Mouse (Mus musculus) embryonic facial prominence, embryonic 13.5 days (tissue): ENCODE data around the gene Ptgr1. TPM values are rescaled to one million over a fixed set of nuclear protein-coding genes. Genes with fewer than 3 reads are reported as not detected.

Experiments used
- ATAC-seq: fragments of 200-750 bp; cut with Nextera tagmentation; 2 replicates; pipeline ENCODE4 v1.8.0; 2017; ENCODE audit warnings: low read depth; ENCODE audit not compliant: insufficient number of reproducible peaks, insufficient read depth, low FRiP score, low TSS enrichment
- H3K27ac ChIP-seq: fragments of 300-500 bp; sonication (generic); 2 replicates; pipeline ENCODE4 v1.5.1; 2015; ENCODE audit warnings: moderate library complexity, mild to moderate bottlenecking, inconsistent platforms
- H3K27me3 ChIP-seq: fragments of 300-500 bp; sonication (generic); 2 replicates; pipeline ENCODE4 v1.6.1; 2015; ENCODE audit warnings: mild to moderate bottlenecking, inconsistent platforms
- H3K36me3 ChIP-seq: fragments of 300-500 bp; sonication (generic); 2 replicates; pipeline ENCODE4 v1.6.1; 2015; ENCODE audit warnings: mild to moderate bottlenecking, inconsistent platforms
- H3K4me1 ChIP-seq: fragments of 300-500 bp; sonication (generic); 2 replicates; pipeline ENCODE4 v1.6.1; 2015; ENCODE audit warnings: inconsistent platforms
- H3K4me2 ChIP-seq: fragments of 300-500 bp; sonication (generic); 2 replicates; pipeline ENCODE4 v1.6.1; 2015; ENCODE audit warnings: moderate library complexity, mild to moderate bottlenecking, inconsistent platforms
- H3K4me3 ChIP-seq: fragments of 300-500 bp; sonication (generic); 2 replicates; pipeline ENCODE4 v1.5.1; 2015; ENCODE audit warnings: mild to moderate bottlenecking, inconsistent platforms
- H3K9ac ChIP-seq: fragments of 300-500 bp; sonication (generic); 2 replicates; pipeline ENCODE4 v1.6.1; 2015; ENCODE audit warnings: mild to moderate bottlenecking, inconsistent platforms
- H3K9me3 ChIP-seq: fragments of 300-500 bp; sonication (generic); 2 replicates; pipeline ENCODE4 v1.6.1; 2016; ENCODE audit warnings: inconsistent platforms
- WGBS: fragments of 180-500 bp; shearing (Covaris S2); methylation state at CpG from one replicate; pipeline ENCODE4 v1.1.7; 2015; ENCODE audit warnings: mixed read lengths; 5-methylcytosine and 5-hydroxymethylcytosine counted together
- polyA plus RNA-seq: library from polyadenylated mRNA; unstranded; fragments of >200 nt; fragmentation: Nextera tagmentation; extraction: Ambion mirVana; gene quantifications from 2 replicates; pipeline ENCODE4 v1.2.1, GENCODE M21; 2015

The Ptgr1 gene
- polyA plus RNA-seq, result 21.0 and 24.8 TPM in 2 replicates

GRCm38 (mm10) chr4:58986540-58987190 lies at the start of gene Ptgr1:
Gene Ptgr1, minus strand, starts transcription at chr4:58987119.
- Histone ChIP-seq H3K9ac (peak within 1 kb of the TSS; percentile 77), H3K4me2 (peak within 1 kb of the TSS; percentile 77), H3K4me3 (peak within 1 kb of the TSS; percentile 64), H3K9me3 (no peaks in the 10 kb centered on the region), H3K27ac (peak within 1 kb of the TSS; percentile 74), H3K4me1 (peaks cover 11% of the 10 kb centered on the region), H3K27me3 (no peaks in the 10 kb centered on the region), H3K36me3 (0 out of 2 replicates have a peak, but pooled peaks cover 5% of the 10 kb centered on the region)
- 2% methylated on average over 28 of the region's 28 CpGs for WGBS
- ATAC-seq, result peak; percentile 37; the same call in 1 of the 2 replicates

DNA sequence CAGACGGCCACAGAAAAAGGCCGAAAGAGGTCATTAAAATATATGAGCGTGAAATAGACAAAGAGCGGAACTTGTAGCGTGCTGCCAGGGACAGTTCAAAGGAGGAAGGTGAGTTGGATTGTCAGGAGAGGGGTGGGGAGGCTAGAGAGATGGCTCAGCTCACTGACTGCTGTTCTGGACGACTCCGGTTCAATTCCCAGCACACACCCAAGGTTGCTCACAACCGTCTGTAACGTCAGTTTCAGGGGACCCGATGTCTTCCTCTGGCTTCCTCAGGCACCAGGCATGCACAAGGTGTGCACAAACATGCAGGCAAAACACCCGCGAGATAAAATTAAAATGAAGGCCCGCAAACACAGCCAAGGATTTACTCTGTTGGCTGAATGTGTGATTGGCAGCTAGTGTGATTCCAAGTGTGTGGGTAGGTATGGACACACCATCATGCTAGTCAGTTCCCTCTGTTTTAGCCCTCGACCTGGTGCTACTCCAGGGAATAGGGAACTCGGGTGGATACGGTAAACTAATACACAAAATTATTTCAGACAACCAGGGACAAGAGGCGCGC lies 48.9 kb upstream of the Ptgr1 start:
- Histone ChIP-seq H3K9me3 (no peaks in the 10 kb centered on the region), H3K4me2 (peak overlapping the region; percentile 65), H3K27me3 (no peaks in the 10 kb centered on the region), H3K36me3 (peaks cover 28% of the 10 kb centered on the region), H3K9ac (peak overlapping the region; percentile 92), H3K4me3 (peak overlapping the region; percentile 71), H3K27ac (peak overlapping the region; percentile 85; the same call in 1 of the 2 replicates), H3K4me1 (peaks cover 11% of the 10 kb centered on the region)
- no peak for ATAC-seq
- WGBS, result 53% methylated on average over 18 of the region's 18 CpGs

DNA sequence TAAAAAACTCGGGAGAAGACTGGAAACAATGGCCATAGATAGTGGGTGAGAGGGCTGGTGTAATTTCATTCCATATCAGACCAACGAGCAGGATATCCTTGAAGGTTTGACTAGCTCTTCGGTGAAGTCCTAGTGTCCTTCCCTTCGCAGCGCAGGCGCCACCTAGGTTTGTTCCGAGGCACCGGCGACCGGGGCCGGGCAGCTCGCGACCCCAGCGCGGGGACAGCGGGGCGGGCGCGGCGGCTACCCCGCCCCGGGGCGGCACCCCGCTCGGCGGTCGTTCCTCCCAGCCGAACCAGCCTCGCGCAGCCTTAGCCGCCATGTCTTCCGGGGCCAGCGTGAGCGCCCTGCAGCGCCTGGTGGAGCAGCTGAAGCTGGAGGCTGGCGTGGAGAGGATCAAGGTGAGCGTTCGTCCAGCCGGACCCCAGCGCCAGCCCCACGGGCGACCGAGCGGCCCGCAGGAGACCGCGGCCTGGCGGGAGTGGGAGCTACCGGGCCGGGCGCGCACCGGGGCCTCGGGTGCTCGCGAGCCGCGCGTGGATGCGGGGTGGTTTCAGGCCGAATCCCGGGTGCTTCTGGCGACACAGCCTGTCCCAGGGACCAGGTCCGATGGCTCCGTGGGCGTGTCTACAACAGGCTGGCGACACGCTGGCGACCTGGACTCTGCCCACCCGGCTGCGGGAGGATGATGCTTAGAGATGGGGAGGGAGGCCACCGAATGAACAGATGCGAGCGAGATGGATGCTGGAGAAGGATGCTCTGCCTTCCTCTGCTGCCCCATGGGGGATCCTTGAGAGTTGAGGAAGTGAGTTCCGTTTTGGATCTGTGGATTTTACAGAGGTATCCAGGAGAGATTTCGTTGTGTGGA lies 48.2 kb upstream of the Ptgr1 start, which contains the start of gene Gng10:
Gene Gng10 (plus strand): TSS at position 171 of the 868 bp plus-strand sequence.
- Histone ChIP-seq H3K4me2 (peak within 1 kb of the TSS; percentile 65), H3K4me1 (peaks cover 11% of the 10 kb centered on the region), H3K4me3 (peak within 1 kb of the TSS; percentile 71), H3K27ac (peak within 1 kb of the TSS; percentile 85), H3K36me3 (peaks cover 21% of the 10 kb centered on the region), H3K27me3 (no peaks in the 10 kb centered on the region), H3K9me3 (no peaks in the 10 kb centered on the region), H3K9ac (peak within 1 kb of the TSS; percentile 92)
- ATAC-seq, result peak; percentile 79; the same call in 1 of the 2 replicates
- 3% methylated on average over 76 of the region's 76 CpGs for WGBS

DNA sequence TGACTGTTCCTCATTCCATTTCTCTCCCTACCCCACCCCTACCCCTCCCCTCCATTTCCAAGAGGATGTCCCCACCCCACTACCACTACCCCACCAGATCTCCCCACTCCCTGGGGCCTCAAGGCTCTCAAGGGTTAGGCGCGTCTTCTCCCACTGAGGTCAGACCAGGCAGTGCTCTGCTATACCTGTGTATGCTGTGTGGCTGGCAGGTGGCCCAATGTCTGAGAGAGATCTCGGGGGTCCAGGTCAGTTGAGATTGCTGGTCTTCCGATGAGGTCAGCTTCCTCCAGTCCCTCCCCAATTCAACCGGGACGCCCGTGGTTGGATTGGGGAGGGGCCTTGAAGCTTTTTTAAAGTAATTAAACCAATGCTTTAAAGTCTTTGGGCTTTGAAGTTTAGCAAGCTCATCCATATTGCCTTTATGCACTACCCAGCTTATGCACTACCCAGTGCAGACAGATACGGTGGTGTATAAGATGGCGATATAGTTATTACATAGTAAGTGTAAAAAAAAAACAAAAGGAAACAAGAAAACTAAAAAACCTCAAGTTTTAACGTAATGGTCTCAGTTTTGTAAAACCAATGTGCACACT lies 47.5 kb upstream of the Ptgr1 start:
- ATAC-seq, result no peak
- H3K9ac ChIP-seq, result no peak overlapping the region

DNA sequence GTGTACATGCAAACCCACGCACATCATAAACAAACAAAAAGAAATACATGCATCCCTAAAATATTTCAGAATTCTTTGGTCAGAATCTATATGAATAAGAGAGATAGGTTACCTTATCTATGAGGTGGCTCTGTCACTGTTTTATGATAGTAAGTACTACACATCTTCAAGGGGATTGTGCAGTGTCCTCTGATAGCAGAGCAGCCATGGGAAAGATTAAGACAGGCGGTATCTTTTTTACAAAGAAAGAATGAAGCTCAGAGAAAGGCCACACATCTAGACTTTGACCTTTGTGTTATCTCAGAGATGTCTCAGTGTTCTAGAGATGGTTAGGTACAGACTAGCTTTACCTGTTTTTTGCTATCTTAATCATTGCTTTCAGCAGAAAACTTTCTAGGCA lies 30.0 kb upstream of the Ptgr1 start:
- Histone ChIP-seq H3K9ac (no peak overlapping the region), H3K27me3 (no peaks in the 10 kb centered on the region), H3K4me3 (no peak overlapping the region), H3K4me1 (0 out of 2 replicates have a peak, but pooled peaks cover 4% of the 10 kb centered on the region), H3K4me2 (no peak overlapping the region), H3K27ac (no peak overlapping the region), H3K9me3 (no peaks in the 10 kb centered on the region), H3K36me3 (peaks cover 43% of the 10 kb centered on the region)
- WGBS, result 93% methylated on average over 2 of the region's 2 CpGs
- no peak for ATAC-seq

More for the DNA sequence above, 47.5 kb upstream of the Ptgr1 start:
- peak overlapping the region; percentile 85; the same call in 1 of the 2 replicates for H3K27ac ChIP-seq
- H3K27me3 ChIP-seq, result no peaks in the 10 kb centered on the region
- H3K4me3 ChIP-seq, result peak overlapping the region; percentile 71
- WGBS, result 73% methylated on average over 10 of the region's 10 CpGs
- peak overlapping the region; percentile 65 for H3K4me2 ChIP-seq
- peaks cover 14% of the 10 kb centered on the region for H3K36me3 ChIP-seq
- H3K4me1 ChIP-seq, result peaks cover 11% of the 10 kb centered on the region
- H3K9me3 ChIP-seq, result no peaks in the 10 kb centered on the region

- Histone ChIP-seq H3K4me1 (peaks cover 8% of the 10 kb centered on the region; the same call in 1 of the 2 replicates), H3K4me2 (no peak overlapping the region), H3K27ac (no peak overlapping the region), H3K9me3 (no peaks in the 10 kb centered on the region), H3K4me3 (no peak overlapping the region), H3K27me3 (no peaks in the 10 kb centered on the region), H3K9ac (no peak overlapping the region), H3K36me3 (peaks cover 33% of the 10 kb centered on the region)
- 88% methylated on average over 3 of the region's 3 CpGs for WGBS
- ATAC-seq, result no peak
Measured at GRCm38 (mm10) chr4:59015181-59015580, 28.3 kb upstream of the Ptgr1 start.

DNA sequence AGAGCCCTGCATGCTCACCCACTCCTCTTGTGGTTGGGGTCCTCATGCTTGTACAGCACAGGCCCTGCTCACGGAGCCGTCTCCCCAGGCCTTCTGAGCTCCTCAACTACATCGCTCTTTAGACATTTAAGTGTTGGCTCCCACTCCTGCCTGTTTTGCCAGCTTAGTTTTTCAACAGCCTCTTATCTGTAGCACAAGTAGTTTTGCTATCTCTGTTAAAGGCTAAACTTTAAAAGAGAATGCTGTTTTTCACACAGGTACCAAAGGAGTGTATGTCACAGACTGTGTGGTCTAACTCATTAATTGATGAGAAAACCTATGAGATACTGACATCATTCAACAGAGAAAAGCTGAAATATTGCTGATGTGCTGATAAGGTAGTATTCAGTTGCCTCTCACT lies 24.5 kb upstream of the Ptgr1 start:
- peaks cover 10% of the 10 kb centered on the region; the same call in 1 of the 2 replicates for H3K36me3 ChIP-seq
- no peak overlapping the region for H3K27ac ChIP-seq
- H3K4me3 ChIP-seq, result no peak overlapping the region
- H3K9ac ChIP-seq, result no peak overlapping the region
- H3K27me3 ChIP-seq, result no peaks in the 10 kb centered on the region
- 79% methylated on average over 3 of the region's 3 CpGs for WGBS
- no peak for ATAC-seq
- no peak overlapping the region for H3K4me2 ChIP-seq
- no peaks in the 10 kb centered on the region for H3K9me3 ChIP-seq
- H3K4me1 ChIP-seq, result peaks cover 19% of the 10 kb centered on the region

DNA sequence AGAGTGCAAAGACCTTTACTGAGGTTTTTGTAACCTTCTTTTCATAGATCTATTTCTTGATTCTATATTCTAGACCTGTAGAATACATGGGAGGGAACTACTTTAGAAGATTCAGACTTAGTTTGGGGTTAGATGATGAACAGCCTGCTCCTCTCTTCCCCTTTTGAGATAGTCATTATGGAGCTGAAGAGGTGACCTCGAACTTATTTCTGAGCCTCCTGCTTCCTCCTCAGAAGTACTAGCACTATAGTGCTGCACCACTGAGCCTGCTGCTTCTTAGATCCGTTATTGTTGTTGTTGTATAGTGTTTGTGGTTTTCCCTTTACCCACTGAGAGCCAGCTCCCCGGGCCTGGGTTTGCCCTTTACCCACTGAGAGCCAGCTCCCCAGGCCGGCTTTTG lies 22.8 kb upstream of the Ptgr1 start:
- Histone ChIP-seq H3K27me3 (no peaks in the 10 kb centered on the region), H3K9ac (no peak overlapping the region), H3K4me2 (no peak overlapping the region), H3K9me3 (no peaks in the 10 kb centered on the region), H3K4me1 (peaks cover 35% of the 10 kb centered on the region), H3K27ac (no peak overlapping the region), H3K4me3 (no peak overlapping the region), H3K36me3 (0 out of 2 replicates have a peak, but pooled peaks cover 4% of the 10 kb centered on the region)
- no peak for ATAC-seq
- 77% methylated on average over 4 of the region's 4 CpGs for WGBS

DNA sequence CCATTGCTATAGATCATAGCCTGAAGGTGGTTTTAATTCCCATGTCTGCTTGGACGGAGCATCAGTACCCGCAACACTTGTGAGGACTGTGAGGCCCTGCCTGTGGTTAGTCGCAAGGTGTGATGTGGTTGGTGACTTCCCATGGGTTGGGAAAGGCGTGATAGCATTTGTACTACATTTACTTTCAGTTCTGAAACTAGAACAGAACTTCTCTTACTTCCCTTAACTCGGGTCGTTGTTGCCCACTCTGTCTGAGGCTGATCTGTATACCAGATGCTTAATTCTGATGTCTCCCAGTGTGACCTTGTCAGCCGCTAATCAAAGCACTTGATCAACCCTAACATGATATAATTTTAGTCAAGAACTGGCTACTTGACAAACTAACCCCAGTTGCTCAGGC lies 22.3 kb upstream of the Ptgr1 start:
- Histone ChIP-seq H3K27me3 (no peaks in the 10 kb centered on the region), H3K36me3 (0 out of 2 replicates have a peak, but pooled peaks cover 4% of the 10 kb centered on the region), H3K4me3 (no peak overlapping the region), H3K9ac (no peak overlapping the region), H3K9me3 (no peaks in the 10 kb centered on the region), H3K27ac (no peak overlapping the region), H3K4me2 (no peak overlapping the region), H3K4me1 (peaks cover 40% of the 10 kb centered on the region)
- ATAC-seq, result no peak
- 87% methylated on average over 7 of the region's 7 CpGs for WGBS

- Histone ChIP-seq H3K4me1 (peaks cover 44% of the 10 kb centered on the region), H3K4me3 (no peak overlapping the region), H3K9me3 (no peaks in the 10 kb centered on the region), H3K4me2 (no peak overlapping the region), H3K27me3 (no peaks in the 10 kb centered on the region), H3K27ac (no peak overlapping the region), H3K9ac (no peak overlapping the region), H3K36me3 (no peaks in the 10 kb centered on the region)
- 64% methylated on average over 5 of the region's 5 CpGs for WGBS
- no peak for ATAC-seq
Measured at GRCm38 (mm10) chr4:59007974-59008373, 21.1 kb upstream of the Ptgr1 start.

- Histone ChIP-seq H3K9ac (no peak overlapping the region), H3K36me3 (no peaks in the 10 kb centered on the region), H3K27me3 (no peaks in the 10 kb centered on the region), H3K9me3 (no peaks in the 10 kb centered on the region), H3K4me2 (no peak overlapping the region), H3K4me3 (no peak overlapping the region), H3K27ac (no peak overlapping the region), H3K4me1 (peaks cover 41% of the 10 kb centered on the region)
- ATAC-seq, result no peak
- 70% methylated on average over 6 of the region's 6 CpGs for WGBS
Measured at GRCm38 (mm10) chr4:59007016-59007415, 20.1 kb upstream of the Ptgr1 start.
